Mouse (Mus musculus): Measurements from ENCODE around the gene Fgfr2.

GRCm38 (mm10) chr7:132187456-132187855, 935.7 kb downstream of the Fgfr2 start:
- TF ChIP-seq CTCF (IDR thresholded peaks at IDR 0.05; ENCODE audit: control insufficient read depth, insufficient read depth, insufficient read length) (no peak), MYOG (IDR thresholded peaks at IDR 0.05; ENCODE audit: control insufficient read depth, extremely low read depth, insufficient read length) (no peak), MAX (IDR thresholded peaks at IDR 0.05) (no peak), USF1 (IDR thresholded peaks at IDR 0.05; ENCODE audit: low read depth) (no peak), MYOD1 (IDR thresholded peaks at IDR 0.05; ENCODE audit: control insufficient read depth, insufficient read length, low read depth) (no peak), FOSL1 (IDR thresholded peaks at IDR 0.05; ENCODE audit: insufficient read depth, low read length, poor library complexity, severe bottlenecking) (no peak), CEBPB (IDR thresholded peaks at IDR 0.05; ENCODE audit: low read depth) (no peak)
